10 mouse cellular contexts compared by ENCODE assay signal in the genomic region with DNA sequence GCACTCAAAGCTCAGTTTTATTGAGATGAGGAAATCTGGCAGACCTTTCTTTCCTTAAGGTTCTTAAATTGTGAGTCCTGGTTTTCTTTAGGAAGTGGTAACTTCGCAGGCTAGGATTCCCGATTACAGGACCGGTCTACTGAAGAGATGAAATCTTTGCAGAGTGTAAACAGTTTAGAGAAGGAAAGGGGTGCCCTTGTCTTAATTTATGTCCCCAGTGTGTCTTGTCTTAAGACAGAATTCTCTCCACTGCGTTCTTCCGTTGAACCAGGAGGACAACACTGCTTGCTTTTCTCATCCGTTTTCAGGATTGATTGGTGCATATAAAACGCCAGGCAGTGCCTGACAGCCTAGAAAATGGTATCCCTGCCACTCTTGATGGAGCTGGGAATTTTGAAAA. TPM values are rescaled to one million over a fixed set of nuclear protein-coding genes. Genes with fewer than 3 reads are reported as not detected.
DNase-seq lines count a peak whose midpoint lies in the region; ATAC-seq and TF ChIP-seq lines count a peak whose summit lies in the region.
"Had no signal": no experiment of that assay in that cellular context is flagged by ENCODE, and none has a peak within 500 bp of the region (broad histone marks: within the 10 kb centered on the region; RNA-seq: fewer than 3 reads in every experiment).

No protein-coding gene starts in this region.

- peak overlapping the region; percentile 92 for H3K4me2 ChIP-seq in kidney, embryonic 14.5 days (replicated peaks; ENCODE audit: low read depth, low read length)
- peak overlapping the region; percentile 91 for H3K4me2 ChIP-seq in embryonic facial prominence, embryonic 13.5 days
- peak overlapping the region; percentile 95 for H3K4me2 ChIP-seq in hindbrain, embryonic 16.5 days (ENCODE audit: low read length)
- peak overlapping the region; percentile 75 for H3K4me2 ChIP-seq in midbrain, embryonic 16.5 days (ENCODE audit: low read length)

- H3K27ac ChIP-seq in kidney, embryonic 14.5 days (ENCODE audit: low read depth, low read length), result no peak overlapping the region
- no peak overlapping the region for H3K27ac ChIP-seq in embryonic facial prominence, embryonic 13.5 days
- H3K27ac ChIP-seq in hindbrain, embryonic 16.5 days (ENCODE audit: low read depth, low read length), result no peak overlapping the region
- no peak overlapping the region for H3K27ac ChIP-seq in midbrain, embryonic 16.5 days (ENCODE audit: low read length)
- no peak overlapping the region for H3K27ac ChIP-seq in gastrocnemius, adult 2 months

- peak overlapping the region; percentile 56 for H3K4me3 ChIP-seq in kidney, embryonic 14.5 days (ENCODE audit: low read length)
- H3K4me3 ChIP-seq in embryonic facial prominence, embryonic 13.5 days, result peak overlapping the region; percentile 61
- peak overlapping the region; percentile 69 for H3K4me3 ChIP-seq in hindbrain, embryonic 16.5 days (ENCODE audit: low read length)
- H3K4me3 ChIP-seq in midbrain, embryonic 16.5 days (ENCODE audit: low read depth, low read length), result peak overlapping the region; percentile 56
- no peak overlapping the region for H3K4me3 ChIP-seq in gastrocnemius, adult 2 months

- no peaks in the 10 kb centered on the region for H3K4me1 ChIP-seq in kidney, embryonic 14.5 days (ENCODE audit: control insufficient read depth, insufficient read depth, low read length)
- peaks cover 10% of the 10 kb centered on the region for H3K4me1 ChIP-seq in embryonic facial prominence, embryonic 13.5 days
- peaks cover 11% of the 10 kb centered on the region for H3K4me1 ChIP-seq in hindbrain, embryonic 16.5 days (ENCODE audit: control insufficient read depth, insufficient read depth, low read depth, low read length)
- H3K4me1 ChIP-seq in midbrain, embryonic 16.5 days (ENCODE audit: control insufficient read depth, insufficient read depth, low read length), result peaks cover 9% of the 10 kb centered on the region; the same call in 1 of the 2 replicates

- intact Hi-C loops in gastrocnemius, adult 2 months (cut with DNase I), result no loop called here

- H3K27me3 ChIP-seq in kidney, embryonic 14.5 days (ENCODE audit: control insufficient read depth, insufficient read depth, low read length), result peaks cover 41% of the 10 kb centered on the region
- peaks cover 50% of the 10 kb centered on the region for H3K27me3 ChIP-seq in embryonic facial prominence, embryonic 13.5 days
- peaks cover 2% of the 10 kb centered on the region for H3K27me3 ChIP-seq in hindbrain, embryonic 16.5 days (replicated peaks; ENCODE audit: control insufficient read depth, insufficient read depth, low read length)
- peaks cover 11% of the 10 kb centered on the region for H3K27me3 ChIP-seq in midbrain, embryonic 16.5 days (ENCODE audit: control insufficient read depth, insufficient read depth, low read depth, low read length)

- 6% methylated on average over 7 of the region's 7 CpGs for WGBS in kidney, embryonic 14.5 days
- 5% methylated on average over 7 of the region's 7 CpGs for WGBS in embryonic facial prominence, embryonic 13.5 days
- 6% methylated on average over 7 of the region's 7 CpGs for WGBS in hindbrain, embryonic 16.5 days
- 4% methylated on average over 7 of the region's 7 CpGs for WGBS in midbrain, embryonic 16.5 days

- H3K36me3 ChIP-seq in kidney, embryonic 14.5 days (ENCODE audit: control insufficient read depth, insufficient read depth, low read length), result no peaks in the 10 kb centered on the region
- no peaks in the 10 kb centered on the region for H3K36me3 ChIP-seq in embryonic facial prominence, embryonic 13.5 days
- H3K36me3 ChIP-seq in hindbrain, embryonic 16.5 days (ENCODE audit: control insufficient read depth, insufficient read depth, low read length), result no peaks in the 10 kb centered on the region
- H3K36me3 ChIP-seq in midbrain, embryonic 16.5 days (ENCODE audit: control insufficient read depth, insufficient read depth, low read length), result no peaks in the 10 kb centered on the region

- TF ChIP-seq CTCF in gastrocnemius, adult 2 months (IDR thresholded peaks at IDR 0.05), result no peak

- no peak overlapping the region for H3K9ac ChIP-seq in kidney, embryonic 14.5 days (ENCODE audit: low read depth, low read length)
- no peak overlapping the region; the same call in 1 of the 2 replicates for H3K9ac ChIP-seq in embryonic facial prominence, embryonic 13.5 days
- no peak overlapping the region for H3K9ac ChIP-seq in hindbrain, embryonic 16.5 days (ENCODE audit: low read depth, low read length)
- H3K9ac ChIP-seq in midbrain, embryonic 16.5 days (ENCODE audit: low read depth, low read length), result no peak overlapping the region

- ATAC-seq in kidney, embryonic 14.5 days (ENCODE audit: low FRiP score, low TSS enrichment), result no peak
- ATAC-seq in embryonic facial prominence, embryonic 13.5 days (ENCODE audit: insufficient number of reproducible peaks, insufficient read depth, low FRiP score, low TSS enrichment, low read depth), result no peak
- ATAC-seq in hindbrain, embryonic 16.5 days, result no peak
- ATAC-seq in midbrain, embryonic 16.5 days, result no peak

- DNase-seq in kidney, adult 18-20 months, result no peak
- no peak for DNase-seq in right cerebral cortex, postnatal 25 days
- no peak for DNase-seq in gastrocnemius, adult 2 months
- no peak for DNase-seq in layer of hippocampus, adult 9-11 months

- no peaks in the 10 kb centered on the region for H3K9me3 ChIP-seq in kidney, embryonic 14.5 days (ENCODE audit: control insufficient read depth, low read length)
- no peaks in the 10 kb centered on the region for H3K9me3 ChIP-seq in embryonic facial prominence, embryonic 13.5 days
- H3K9me3 ChIP-seq in hindbrain, embryonic 16.5 days (ENCODE audit: control insufficient read depth, low read length), result no peaks in the 10 kb centered on the region
- no peaks in the 10 kb centered on the region for H3K9me3 ChIP-seq in midbrain, embryonic 16.5 days (replicated peaks; ENCODE audit: control insufficient read depth, low read length, poor library complexity, severe bottlenecking)

RNA-seq across cellular contexts. Expression of gene Chrna5, which starts 1.7 kb away (rescaled TPM):
- polyA plus RNA-seq in kidney, embryonic 14.5 days (2014; fragmentation: Nextera tagmentation; extraction: Ambion mirVana), result 0.17 and 0.72 TPM in 2 replicates
- polyA plus RNA-seq in embryonic facial prominence, embryonic 13.5 days (2015; fragmentation: Nextera tagmentation; extraction: Ambion mirVana), result 0.48 and 1.1 TPM in 2 replicates
- 0.86 and 3.7 TPM in 2 replicates for polyA plus RNA-seq in hindbrain, embryonic 16.5 days (2015; fragmentation: Nextera tagmentation; extraction: Ambion mirVana)
- 1.9 and 2.7 TPM in 2 replicates for polyA plus RNA-seq in midbrain, embryonic 16.5 days (2015; fragmentation: Nextera tagmentation; extraction: Ambion mirVana)
- not detected for total RNA-seq in gastrocnemius, adult 2 months (2021)
- polyA plus RNA-seq: erythroblast, embryonic 14.5 days had no signal

RNA-seq across cellular contexts. Expression of gene AY074887, which starts 31.6 kb away (rescaled TPM):
- polyA plus RNA-seq in kidney, embryonic 14.5 days (2014; fragmentation: Nextera tagmentation; extraction: Ambion mirVana), result 0.80 and 1.4 TPM in 2 replicates
- 0.85 and 1.2 TPM in 2 replicates for polyA plus RNA-seq in embryonic facial prominence, embryonic 13.5 days (2015; fragmentation: Nextera tagmentation; extraction: Ambion mirVana)
- polyA plus RNA-seq in hindbrain, embryonic 16.5 days (2015; fragmentation: Nextera tagmentation; extraction: Ambion mirVana), result 0.86 and 0.90 TPM in 2 replicates
- 0.67 and 1.2 TPM in 2 replicates for polyA plus RNA-seq in midbrain, embryonic 16.5 days (2015; fragmentation: Nextera tagmentation; extraction: Ambion mirVana)
- total RNA-seq in gastrocnemius, adult 2 months (2021), result not detected
- total RNA-seq: adrenal gland, postnatal 14 days had no signal
- polyA plus RNA-seq: erythroblast, embryonic 14.5 days had no signal

RNA-seq across cellular contexts. Expression of gene Psma4, which starts 31.8 kb away (rescaled TPM):
- 336 and 387 TPM in 2 replicates for polyA plus RNA-seq in kidney, embryonic 14.5 days (2014; fragmentation: Nextera tagmentation; extraction: Ambion mirVana)
- polyA plus RNA-seq in embryonic facial prominence, embryonic 13.5 days (2015; fragmentation: Nextera tagmentation; extraction: Ambion mirVana), result 309 and 320 TPM in 2 replicates
- 256 and 265 TPM in 2 replicates for polyA plus RNA-seq in hindbrain, embryonic 16.5 days (2015; fragmentation: Nextera tagmentation; extraction: Ambion mirVana)
- 251 and 256 TPM in 2 replicates for polyA plus RNA-seq in midbrain, embryonic 16.5 days (2015; fragmentation: Nextera tagmentation; extraction: Ambion mirVana)
- total RNA-seq in gastrocnemius, adult 2 months (2021), result 100 to 1,000 TPM; 131 TPM

RNA-seq across cellular contexts. Expression of gene Chrna3, which starts 44.0 kb away (rescaled TPM):
- 0.14 and 0.15 TPM in 2 replicates for polyA plus RNA-seq in kidney, embryonic 14.5 days (2014; fragmentation: Nextera tagmentation; extraction: Ambion mirVana)
- 0.15 and 0.45 TPM in 2 replicates for polyA plus RNA-seq in embryonic facial prominence, embryonic 13.5 days (2015; fragmentation: Nextera tagmentation; extraction: Ambion mirVana)
- 18.8 and 20.2 TPM in 2 replicates for polyA plus RNA-seq in hindbrain, embryonic 16.5 days (2015; fragmentation: Nextera tagmentation; extraction: Ambion mirVana)
- polyA plus RNA-seq in midbrain, embryonic 16.5 days (2015; fragmentation: Nextera tagmentation; extraction: Ambion mirVana), result 18.3 and 20.9 TPM in 2 replicates
- total RNA-seq in gastrocnemius, adult 2 months (2021), result not detected
- polyA plus RNA-seq: erythroblast, embryonic 14.5 days had no signal
